Mouse (Mus musculus) ovary, adult 10 weeks (tissue): ENCODE results near the gene Efcab11. TPM values are rescaled to one million over a fixed set of nuclear protein-coding genes. Genes with fewer than 3 reads are reported as not detected.

Experiments used
- polyA plus RNA-seq: library from polyadenylated mRNA; stranded (reverse); fragments of 350-450 nt; fragmentation: Illumina TruSeq; extraction: RNeasy Lipid Tissue Mini Kit (QIAGEN cat#74804); gene quantifications from one replicate; pipeline ENCODE4 v1.2.3, GENCODE M21; 2014

Efcab11 gene
- polyA plus RNA-seq, result 8.8 TPM

GRCm38 (mm10) chr12:99884269-99885261 is at the start of gene Efcab11, which contains the start of gene Tdp1:
Gene Efcab11, minus strand, starts transcription at chr12:99884439.
Gene Tdp1, plus strand, starts transcription at chr12:99884517.

Other genes with a start within 250 kb of the Efcab11 start
- gene Tdp1, start 78 bp upstream of the Efcab11 start, polyA plus RNA-seq, result 4.7 TPM
- gene Kcnk13, start 80.1 kb upstream of the Efcab11 start, polyA plus RNA-seq, result 1.7 TPM
- 305 TPM for gene Psmc1, start 225.7 kb upstream of the Efcab11 start, polyA plus RNA-seq